Mouse (Mus musculus) layer of hippocampus, postnatal 10 days (tissue): Measurements from ENCODE around the gene Gm3138. TPM values are rescaled to one million over a fixed set of nuclear protein-coding genes. Genes with fewer than 3 reads are reported as not detected.
"Not testable (repeated sequence)": the region's sequence is repeated elsewhere in the genome, so short reads cannot be mapped to it uniquely, and the experiment has no call there.

Experiments used
- DNase-seq, 2 experiments: peaks; one replicate each; pipeline ENCODE4 v3.0.0; 2021; ENCODE audit warnings: low spot score in 2 of 2
- long read RNA-seq: library from polyadenylated mRNA; stranded (forward); transcript quantifications from one replicate; pipeline ENCODE4 v2.0.0, GENCODE M21; 2023
- total RNA-seq, 2 experiments: library from RNA; stranded (reverse); gene quantifications; 2 replicates each; pipeline ENCODE4 v1.2.3; 2021

The Gm3138 gene
- total RNA-seq: not detected
- long read RNA-seq: 0 reads

DNA sequence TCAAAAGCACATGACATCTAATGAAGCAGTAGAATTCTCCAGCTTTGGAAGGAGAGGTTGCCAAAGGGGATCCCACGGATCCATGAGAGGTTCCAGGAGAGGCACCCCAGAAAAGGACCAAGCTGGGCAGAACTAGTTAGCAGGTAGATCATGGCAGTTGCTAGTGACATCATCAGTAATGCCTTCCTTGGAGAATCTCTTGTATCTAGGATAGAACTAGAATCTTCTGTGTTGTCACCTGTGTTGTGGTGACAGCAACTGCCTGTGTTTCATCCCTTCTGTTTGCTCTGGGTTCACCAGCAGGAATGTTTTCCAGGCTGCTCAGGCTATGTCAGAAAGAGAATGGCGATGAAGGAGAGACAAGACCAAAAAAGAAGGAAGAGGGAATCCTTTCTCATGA, at the start of gene Gm3138:
TSS of gene Gm3138 (plus strand) at position 301 of the 400 bp plus-strand sequence.
- not testable (repeated sequence) for DNase-seq

DNA sequence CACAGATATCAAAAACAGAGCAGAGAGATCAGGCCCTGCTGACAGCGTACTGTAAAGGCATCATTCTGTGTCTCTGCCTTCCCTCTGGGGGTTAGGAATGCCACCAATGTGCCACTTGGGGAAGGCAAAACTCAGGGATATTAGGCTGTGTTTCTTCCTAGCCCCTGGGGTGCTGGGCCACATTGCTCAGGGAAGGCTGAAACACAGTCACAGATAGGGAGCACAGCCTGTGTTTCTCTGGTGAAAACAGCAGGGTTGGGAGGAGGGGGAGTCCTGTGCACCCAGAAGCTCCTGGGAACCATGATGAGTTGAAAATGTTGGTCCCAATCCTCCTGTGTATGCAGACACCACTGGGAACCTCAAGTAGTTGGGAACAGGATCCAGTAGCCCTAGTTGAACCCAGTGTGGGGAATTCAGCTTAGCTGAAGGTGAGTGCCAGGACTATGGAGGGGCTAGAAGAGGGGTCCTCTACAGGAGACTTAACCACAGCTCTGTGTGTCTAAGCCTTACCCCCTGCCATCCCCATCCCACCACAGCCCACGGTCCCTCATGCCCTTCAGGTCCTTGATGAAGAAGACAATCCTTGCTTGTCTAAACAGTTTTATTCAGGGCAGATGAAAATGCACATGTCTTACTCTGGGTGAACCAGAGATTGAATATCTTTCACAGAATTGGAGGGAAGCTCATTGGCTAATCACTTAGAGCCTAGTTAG, 20.0 kb downstream of the Gm3138 start:
- not testable (repeated sequence) for DNase-seq

- DNase-seq: not testable (repeated sequence)
Measured at GRCm38 (mm10) chr14:4279828-4280227, 30.4 kb downstream of the Gm3138 start.

Other genes with a start within 250 kb of the Gm3138 start
- 10 to 100 TPM; 10.3 to 12.5 TPM for gene Gm5796, start 225.7 kb upstream of the Gm3138 start, total RNA-seq
- under 1 TPM in 1 of 2 experiments, not detected in 1; 0.71 TPM for gene Gm3115, start 165.5 kb upstream of the Gm3138 start, total RNA-seq
- gene Gm8108, start 139.1 kb upstream of the Gm3138 start, total RNA-seq: 10 to 100 TPM in 1 of 2 experiments, 1 to 10 TPM in 1; 8.5 to 10.8 TPM
- gene Gm3127, start 84.6 kb upstream of the Gm3138 start, total RNA-seq: not detected
- 1 to 10 TPM; 3.1 to 4.2 TPM for gene Gm2974, start 67.1 kb upstream of the Gm3138 start, total RNA-seq
- gene Gm3149, start 67.7 kb downstream of the Gm3138 start, total RNA-seq: not detected
- 1 to 10 TPM; 1.8 to 2.1 TPM for gene 2610042L04Rik, start 85.1 kb downstream of the Gm3138 start, total RNA-seq
- not detected for gene Gm3159, start 147.9 kb downstream of the Gm3138 start, total RNA-seq
- gene Gm3164, start 165.8 kb downstream of the Gm3138 start, total RNA-seq: 1 to 10 TPM; 1.1 to 3.6 TPM
- gene Gm3173, start 181.4 kb downstream of the Gm3138 start, total RNA-seq: 1 to 10 TPM; 5.0 TPM
- gene Gm3182, start 232.1 kb downstream of the Gm3138 start, total RNA-seq: under 1 TPM in 1 of 2 experiments, not detected in 1; 0.21 TPM